Mouse (Mus musculus): ENCODE measurements around the gene 1110008P14Rik. TPM values are rescaled to one million over a fixed set of nuclear protein-coding genes. Genes with fewer than 3 reads are reported as not detected.
"Not testable (repeated sequence)": the region's sequence is repeated elsewhere in the genome, so short reads cannot be mapped to it uniquely, and the experiment has no call there.

1110008P14Rik gene
- polyA plus RNA-seq, 1 experiment from 2014 or later, result 51.6 TPM

GRCm38 (mm10) chr2:32376963-32377362 is 4.8 kb downstream of the 1110008P14Rik start:
- no peaks in the 10 kb centered on the region for H3K9me3 ChIP-seq (ENCODE audit: low read length)
- 90% methylated on average over 10 of the region's 10 CpGs for WGBS
- no peak for ATAC-seq (ENCODE audit: low FRiP score, low TSS enrichment)

GRCm38 (mm10) chr2:32375317-32375940 is 6.3 kb downstream of the 1110008P14Rik start:
- H3K4me2 ChIP-seq (replicated peaks; ENCODE audit: low read depth, low read length), result no peak overlapping the region
- H3K9ac ChIP-seq (replicated peaks; ENCODE audit: low read length), result no peak overlapping the region
- H3K9me3 ChIP-seq (ENCODE audit: low read length), result no peaks in the 10 kb centered on the region
- H3K4me1 ChIP-seq (ENCODE audit: insufficient read depth, low read length), result no peaks in the 10 kb centered on the region
- H3K27ac ChIP-seq (ENCODE audit: low read length), result no peak overlapping the region
- WGBS, result 88% methylated on average over 13 of the region's 13 CpGs
- no peak overlapping the region for H3K4me3 ChIP-seq (ENCODE audit: low read length)
- H3K27me3 ChIP-seq (ENCODE audit: insufficient read depth, low read length), result no peaks in the 10 kb centered on the region
- peaks cover 82% of the 10 kb centered on the region for H3K36me3 ChIP-seq (ENCODE audit: insufficient read depth, low read length)
- no peak for ATAC-seq (ENCODE audit: low FRiP score, low TSS enrichment)

More at GRCm38 (mm10) chr2:32376963-32377362, 4.8 kb downstream of the 1110008P14Rik start:
- H3K4me2 ChIP-seq (replicated peaks; ENCODE audit: low read depth, low read length), result no peak overlapping the region
- peaks cover 67% of the 10 kb centered on the region for H3K36me3 ChIP-seq (ENCODE audit: insufficient read depth, low read length)
- H3K27ac ChIP-seq (ENCODE audit: low read length), result no peak overlapping the region
- H3K9ac ChIP-seq (replicated peaks; ENCODE audit: low read length), result no peak overlapping the region
- no peaks in the 10 kb centered on the region for H3K27me3 ChIP-seq (ENCODE audit: insufficient read depth, low read length)
- H3K4me3 ChIP-seq (ENCODE audit: low read length), result no peak overlapping the region
- peaks cover 6% of the 10 kb centered on the region for H3K4me1 ChIP-seq (ENCODE audit: insufficient read depth, low read length)

- Histone ChIP-seq H3K9ac (replicated peaks; ENCODE audit: low read length) (no peak overlapping the region), H3K36me3 (ENCODE audit: insufficient read depth, low read length) (peaks cover 88% of the 10 kb centered on the region), H3K27ac (ENCODE audit: low read length) (no peak overlapping the region), H3K9me3 (ENCODE audit: low read length) (no peaks in the 10 kb centered on the region), H3K4me1 (ENCODE audit: insufficient read depth, low read length) (no peaks in the 10 kb centered on the region), H3K4me3 (ENCODE audit: low read length) (no peak overlapping the region), H3K4me2 (replicated peaks; ENCODE audit: low read depth, low read length) (no peak overlapping the region), H3K27me3 (ENCODE audit: insufficient read depth, low read length) (no peaks in the 10 kb centered on the region)
- 74% methylated on average over 10 of the region's 10 CpGs for WGBS
- no peak for ATAC-seq (ENCODE audit: low FRiP score, low TSS enrichment)
These were observed 7.5 kb downstream of the 1110008P14Rik start for GRCm38 (mm10) chr2:32374191-32374590.

GRCm38 (mm10) chr2:32367315-32367714 is 14.4 kb downstream of the 1110008P14Rik start:
- no peak overlapping the region for H3K9ac ChIP-seq (replicated peaks; ENCODE audit: low read length)
- WGBS, result 95% methylated on average over 5 of the region's 5 CpGs
- peaks cover 49% of the 10 kb centered on the region for H3K36me3 ChIP-seq (ENCODE audit: insufficient read depth, low read length)
- H3K9me3 ChIP-seq (ENCODE audit: low read length), result no peaks in the 10 kb centered on the region
- no peak overlapping the region for H3K27ac ChIP-seq (ENCODE audit: low read length)
- H3K4me2 ChIP-seq (replicated peaks; ENCODE audit: low read depth, low read length), result no peak overlapping the region
- H3K4me3 ChIP-seq (ENCODE audit: low read length), result no peak overlapping the region
- ATAC-seq (ENCODE audit: low FRiP score, low TSS enrichment), result no peak
- peaks cover 10% of the 10 kb centered on the region for H3K4me1 ChIP-seq (ENCODE audit: insufficient read depth, low read length)
- H3K27me3 ChIP-seq (ENCODE audit: insufficient read depth, low read length), result no peaks in the 10 kb centered on the region

- peaks cover 19% of the 10 kb centered on the region for H3K4me1 ChIP-seq (ENCODE audit: insufficient read depth, low read length)
- peaks cover 19% of the 10 kb centered on the region for H3K36me3 ChIP-seq (ENCODE audit: insufficient read depth, low read length)
- H3K27me3 ChIP-seq (ENCODE audit: insufficient read depth, low read length), result no peaks in the 10 kb centered on the region
- H3K27ac ChIP-seq (ENCODE audit: low read length), result no peak overlapping the region; the same call in 1 of the 2 replicates
- peak overlapping the region; percentile 65 for H3K4me3 ChIP-seq (ENCODE audit: low read length)
- WGBS, result 74% methylated on average over 8 of the region's 8 CpGs
- no peaks in the 10 kb centered on the region for H3K9me3 ChIP-seq (ENCODE audit: low read length)
- H3K4me2 ChIP-seq (replicated peaks; ENCODE audit: low read depth, low read length), result peak overlapping the region; percentile 78
- ATAC-seq (ENCODE audit: low FRiP score, low TSS enrichment), result no peak
- H3K9ac ChIP-seq (replicated peaks; ENCODE audit: low read length), result peak overlapping the region; percentile 75
These were observed 17.6 kb downstream of the 1110008P14Rik start for GRCm38 (mm10) chr2:32364121-32364520.

- H3K9me3 ChIP-seq (ENCODE audit: low read length), result no peaks in the 10 kb centered on the region
- H3K36me3 ChIP-seq (ENCODE audit: insufficient read depth, low read length), result peaks cover 18% of the 10 kb centered on the region
- no peaks in the 10 kb centered on the region for H3K27me3 ChIP-seq (ENCODE audit: insufficient read depth, low read length)
- peak overlapping the region; percentile 92 for H3K27ac ChIP-seq (ENCODE audit: low read length)
- peak overlapping the region; percentile 75 for H3K9ac ChIP-seq (replicated peaks; ENCODE audit: low read length)
- H3K4me3 ChIP-seq (ENCODE audit: low read length), result peak overlapping the region; percentile 65
- peaks cover 19% of the 10 kb centered on the region for H3K4me1 ChIP-seq (ENCODE audit: insufficient read depth, low read length)
- 5% methylated on average over 19 of the region's 19 CpGs for WGBS
- ATAC-seq (ENCODE audit: low FRiP score, low TSS enrichment), result peak; percentile 53; the same call in 1 of the 2 replicates
- H3K4me2 ChIP-seq (replicated peaks; ENCODE audit: low read depth, low read length), result peak overlapping the region; percentile 78
These were observed 18.2 kb downstream of the 1110008P14Rik start for GRCm38 (mm10) chr2:32363376-32364106.

- Histone ChIP-seq H3K4me2 (replicated peaks; ENCODE audit: low read depth, low read length) (peak overlapping the region; percentile 78), H3K36me3 (ENCODE audit: insufficient read depth, low read length) (peaks cover 16% of the 10 kb centered on the region), H3K4me3 (ENCODE audit: low read length) (peak overlapping the region; percentile 65), H3K9me3 (ENCODE audit: low read length) (no peaks in the 10 kb centered on the region), H3K9ac (replicated peaks; ENCODE audit: low read length) (peak overlapping the region; percentile 75), H3K4me1 (ENCODE audit: insufficient read depth, low read length) (peaks cover 19% of the 10 kb centered on the region), H3K27ac (ENCODE audit: low read length) (peak overlapping the region; percentile 92), H3K27me3 (ENCODE audit: insufficient read depth, low read length) (no peaks in the 10 kb centered on the region)
- peak; percentile 86 for ATAC-seq (ENCODE audit: low FRiP score, low TSS enrichment)
- WGBS, result under 1% methylated on average over 53 of the region's 53 CpGs
These were observed 18.9 kb downstream of the 1110008P14Rik start for GRCm38 (mm10) chr2:32362817-32363340.

GRCm38 (mm10) chr2:32362274-32362673 is 19.5 kb downstream of the 1110008P14Rik start:
- 36% methylated on average over 5 of the region's 5 CpGs for WGBS
- not testable (repeated sequence) for ATAC-seq (ENCODE audit: low FRiP score, low TSS enrichment); H3K9me3 ChIP-seq (ENCODE audit: low read length); H3K27me3 ChIP-seq (ENCODE audit: insufficient read depth, low read length)
- Histone ChIP-seq H3K4me3 (ENCODE audit: low read length) (peak overlapping the region; percentile 65), H3K27ac (ENCODE audit: low read length) (peak overlapping the region; percentile 92), H3K9ac (replicated peaks; ENCODE audit: low read length) (peak overlapping the region; percentile 75), H3K4me2 (replicated peaks; ENCODE audit: low read depth, low read length) (peak overlapping the region; percentile 78), H3K36me3 (ENCODE audit: insufficient read depth, low read length) (peaks cover 12% of the 10 kb centered on the region), H3K4me1 (ENCODE audit: insufficient read depth, low read length) (peaks cover 19% of the 10 kb centered on the region)

GRCm38 (mm10) chr2:32361437-32361836 is 20.3 kb downstream of the 1110008P14Rik start:
- H3K27me3 ChIP-seq (ENCODE audit: insufficient read depth, low read length), result no peaks in the 10 kb centered on the region
- H3K9ac ChIP-seq (replicated peaks; ENCODE audit: low read length), result peak overlapping the region; percentile 66
- H3K4me1 ChIP-seq (ENCODE audit: insufficient read depth, low read length), result peaks cover 19% of the 10 kb centered on the region
- ATAC-seq (ENCODE audit: low FRiP score, low TSS enrichment), result peak; percentile 75
- no peaks in the 10 kb centered on the region for H3K9me3 ChIP-seq (ENCODE audit: low read length)
- H3K4me3 ChIP-seq (ENCODE audit: low read length), result peak overlapping the region; percentile 47
- H3K36me3 ChIP-seq (ENCODE audit: insufficient read depth, low read length), result peaks cover 5% of the 10 kb centered on the region
- peak overlapping the region; percentile 80 for H3K4me2 ChIP-seq (replicated peaks; ENCODE audit: low read depth, low read length)
- H3K27ac ChIP-seq (ENCODE audit: low read length), result no peak overlapping the region
- 1% methylated on average over 24 of the region's 24 CpGs for WGBS

Data from kidney, embryonic 16.5 days (tissue).